Mouse (Mus musculus) right cerebral cortex, postnatal 4 days (tissue): ENCODE data around the gene Prex1.
"Not testable (repeated sequence)": the region's sequence is repeated elsewhere in the genome, so short reads cannot be mapped to it uniquely, and the experiment has no call there.

Experiments
- DNase-seq: peaks from one replicate; pipeline ENCODE4 v3.0.0-alpha.2; 2022

Prex1 gene

GRCm38 (mm10) chr2:166551831-166552498 is 161.7 kb downstream of the Prex1 start:
- DNase-seq: no peak

GRCm38 (mm10) chr2:166549871-166550270 is 163.8 kb downstream of the Prex1 start:
- no peak for DNase-seq

GRCm38 (mm10) chr2:166549069-166549468 is 164.6 kb downstream of the Prex1 start:
- DNase-seq: no peak

- DNase-seq: no peak
Measured at GRCm38 (mm10) chr2:166545580-166545979, 168.1 kb downstream of the Prex1 start.

- no peak for DNase-seq
Measured at GRCm38 (mm10) chr2:166544575-166545251, 168.9 kb downstream of the Prex1 start.

GRCm38 (mm10) chr2:166541112-166541928 is 172.3 kb downstream of the Prex1 start:
- no peak for DNase-seq

GRCm38 (mm10) chr2:166540216-166540615 is 173.4 kb downstream of the Prex1 start:
- no peak for DNase-seq

- no peak for DNase-seq
Measured at GRCm38 (mm10) chr2:166536896-166537295, 176.7 kb downstream of the Prex1 start.

- DNase-seq: no peak
Measured at GRCm38 (mm10) chr2:166535519-166535918, 178.1 kb downstream of the Prex1 start.

- no peak for DNase-seq
Measured at GRCm38 (mm10) chr2:166526204-166526603, 187.4 kb downstream of the Prex1 start.

GRCm38 (mm10) chr2:166523156-166523890 is 190.3 kb downstream of the Prex1 start:
- no peak for DNase-seq

- DNase-seq: no peak
Measured at GRCm38 (mm10) chr2:166522612-166523120, 191.0 kb downstream of the Prex1 start.

- no peak for DNase-seq
Measured at GRCm38 (mm10) chr2:166521878-166522611, 191.6 kb downstream of the Prex1 start.

GRCm38 (mm10) chr2:166521461-166521860 is 192.2 kb downstream of the Prex1 start:
- no peak for DNase-seq

GRCm38 (mm10) chr2:166520536-166520935 is 193.1 kb downstream of the Prex1 start:
- no peak for DNase-seq

GRCm38 (mm10) chr2:166517392-166518174 is 196.0 kb downstream of the Prex1 start:
- DNase-seq: not testable (repeated sequence)

- DNase-seq: no peak
Measured at GRCm38 (mm10) chr2:166516818-166517353, 196.7 kb downstream of the Prex1 start.
